In the genomic region with DNA sequence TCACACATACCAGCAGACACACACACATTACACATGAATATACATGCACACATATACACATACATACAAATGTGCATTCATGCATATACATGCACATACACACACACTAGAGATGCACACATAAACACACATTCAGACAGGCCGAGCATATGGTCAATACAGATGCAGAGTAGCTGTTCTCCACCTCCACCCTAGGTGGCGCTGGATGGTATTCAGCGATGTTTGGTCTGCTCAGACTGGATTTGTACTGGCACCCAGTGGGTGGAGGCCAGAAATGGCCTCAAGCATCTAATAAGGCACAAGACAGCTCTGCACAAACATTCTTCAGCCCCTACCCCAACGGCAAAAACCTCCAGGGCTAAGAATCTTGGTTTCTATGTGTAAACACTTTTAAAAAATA, we compare ENCODE assay signal across 9 mouse cellular contexts.
DNase-seq lines count a peak whose midpoint lies in the region; ATAC-seq lines count a peak whose summit lies in the region.
"Had no signal": no experiment of that assay in that cellular context is flagged by ENCODE, and none has a peak within 500 bp of the region (broad histone marks: within the 10 kb centered on the region; RNA-seq: fewer than 3 reads in every experiment).

No protein-coding gene starts in this region.

- H3K9ac ChIP-seq in hindbrain, embryonic 11.5 days (ENCODE audit: low read depth, low read length): no peak overlapping the region
- H3K9ac ChIP-seq in hindbrain, embryonic 13.5 days: no peak overlapping the region

- H3K4me2 ChIP-seq in hindbrain, embryonic 11.5 days (replicated peaks; ENCODE audit: low read depth, low read length): no peak overlapping the region
- H3K4me2 ChIP-seq in hindbrain, embryonic 13.5 days: no peak overlapping the region

- DNase-seq in hindbrain, embryonic 11.5 days (ENCODE audit: low spot score): peak; percentile 50
- peak; percentile 7 for DNase-seq in thymus, postnatal 14 days
- no peak for DNase-seq in thymus, postnatal 25 days
- DNase-seq in urinary bladder, adult 2 months (ENCODE audit: low spot score): no peak
- DNase-seq in c-Kit-positive CD71-positive TER-119-positive erythroid progenitor cells, embryonic 14.5 days (ENCODE audit: low spot score): no peak

- ATAC-seq in hindbrain, embryonic 11.5 days (ENCODE audit: low FRiP score): no peak
- no peak for ATAC-seq in hindbrain, embryonic 13.5 days (ENCODE audit: low FRiP score)
- ATAC-seq in hematopoietic stem cell, adult 5-6 weeks (replicated peaks in 1 of 2; ENCODE audit: insufficient read depth in 1 of 2, low FRiP score in 2 of 2, low TSS enrichment in 1 of 2, low read depth in 1 of 2, poor library complexity in 2 of 2, severe bottlenecking in 2 of 2): peak; percentile 62 to 85; a peak in 3 of 4 replicates
- ATAC-seq in erythroblast, adult 5-6 weeks (replicated peaks; ENCODE audit: low FRiP score, poor library complexity, severe bottlenecking): no peak

- H3K27ac ChIP-seq in hindbrain, embryonic 11.5 days (ENCODE audit: low read depth, low read length): no peak overlapping the region
- no peak overlapping the region for H3K27ac ChIP-seq in hindbrain, embryonic 13.5 days

- H3K27me3 ChIP-seq in hindbrain, embryonic 11.5 days (ENCODE audit: control insufficient read depth, insufficient read depth, low read length): no peaks in the 10 kb centered on the region
- no peaks in the 10 kb centered on the region for H3K27me3 ChIP-seq in hindbrain, embryonic 13.5 days

- no peaks in the 10 kb centered on the region for H3K36me3 ChIP-seq in hindbrain, embryonic 11.5 days (ENCODE audit: control insufficient read depth, insufficient read depth, low read length)
- H3K36me3 ChIP-seq in hindbrain, embryonic 13.5 days: no peaks in the 10 kb centered on the region

- H3K4me1 ChIP-seq in hindbrain, embryonic 11.5 days (replicated peaks; ENCODE audit: control insufficient read depth, insufficient read depth, low read length): no peaks in the 10 kb centered on the region
- H3K4me1 ChIP-seq in hindbrain, embryonic 13.5 days (replicated peaks): no peaks in the 10 kb centered on the region

- H3K9me3 ChIP-seq in hindbrain, embryonic 11.5 days (ENCODE audit: control insufficient read depth, low read length): no peaks in the 10 kb centered on the region
- no peaks in the 10 kb centered on the region for H3K9me3 ChIP-seq in hindbrain, embryonic 13.5 days

- WGBS in hindbrain, embryonic 11.5 days: 37% methylated on average over 4 of the region's 4 CpGs
- WGBS in hindbrain, embryonic 13.5 days: 45% methylated on average over 4 of the region's 4 CpGs

- no peak overlapping the region for H3K4me3 ChIP-seq in hindbrain, embryonic 11.5 days (ENCODE audit: low read depth, low read length)
- H3K4me3 ChIP-seq in hindbrain, embryonic 13.5 days: no peak overlapping the region
- H3K4me3 ChIP-seq: myocyte had no signal

Comparison
In these comparisons a context has a peak if more than half of its experiments do, and no peak if none do; other contexts are left out.
1. DNase-seq: peak in hindbrain, embryonic 11.5 days (single experiment) and thymus, postnatal 14 days (single experiment); none in thymus, postnatal 25 days (single experiment), urinary bladder, adult 2 months (single experiment) and c-Kit-positive CD71-positive TER-119-positive erythroid progenitor cells, embryonic 14.5 days (single experiment).
2. ATAC-seq: peak in hematopoietic stem cell, adult 5-6 weeks (2 of 2); none in hindbrain, embryonic 11.5 days (single experiment), hindbrain, embryonic 13.5 days (single experiment) and erythroblast, adult 5-6 weeks (single experiment).